8 mouse cellular contexts compared by ENCODE assay signal in genomic region chr19:57357811-57358210, GRCm38 (mm10). TPM values are rescaled to one million over a fixed set of nuclear protein-coding genes. Genes with fewer than 3 reads are reported as not detected.
A peak's percentile ranks its signal among the peaks of the same experiment; 100 is the strongest.
DNase-seq lines count a peak whose midpoint lies in the region; ATAC-seq and TF ChIP-seq lines count a peak whose summit lies in the region.

No protein-coding gene starts in this region.

- ATAC-seq in heart, embryonic 14.5 days (ENCODE audit: insufficient number of reproducible peaks, insufficient read depth, low FRiP score, low read depth): no peak
- ATAC-seq in midbrain, postnatal 0 days (ENCODE audit: low FRiP score): no peak
- ATAC-seq in midbrain, embryonic 11.5 days (ENCODE audit: low FRiP score): no peak
- no peak for ATAC-seq in stomach, postnatal 0 days (ENCODE audit: low FRiP score, low TSS enrichment)

- TF ChIP-seq EP300 in stomach, postnatal 0 days (optimal IDR thresholded peaks at IDR 0.05): no peak

- H3K9me3 ChIP-seq in heart, embryonic 14.5 days (ENCODE audit: control insufficient read depth, low read length): no peaks in the 10 kb centered on the region
- no peaks in the 10 kb centered on the region for H3K9me3 ChIP-seq in midbrain, postnatal 0 days (ENCODE audit: low read length)
- no peaks in the 10 kb centered on the region for H3K9me3 ChIP-seq in midbrain, embryonic 11.5 days (ENCODE audit: control insufficient read depth, low read length)
- no peaks in the 10 kb centered on the region for H3K9me3 ChIP-seq in stomach, postnatal 0 days (ENCODE audit: control insufficient read depth, low read length)

- peak overlapping the region; percentile 38 for H3K4me2 ChIP-seq in heart, embryonic 14.5 days (ENCODE audit: low read length)
- 0 out of 2 replicates have a peak overlapping the region, but pooled peaks have one; percentile 9 for H3K4me2 ChIP-seq in midbrain, postnatal 0 days (ENCODE audit: low read depth, low read length, poor library complexity, severe bottlenecking)
- H3K4me2 ChIP-seq in midbrain, embryonic 11.5 days: no peak overlapping the region
- H3K4me2 ChIP-seq in stomach, postnatal 0 days (replicated peaks; ENCODE audit: low read depth): peak overlapping the region; percentile 23

- TF ChIP-seq CTCF in midbrain, postnatal 0 days (IDR thresholded peaks at IDR 0.05): no peak
- no peak for TF ChIP-seq CTCF in stomach, postnatal 0 days (IDR thresholded peaks at IDR 0.05; ENCODE audit: low read depth)

- peak overlapping the region in 1 of 2 experiments; percentile 57; a peak in 2 of 4 replicates for H3K27ac ChIP-seq in heart, embryonic 14.5 days (replicated peaks in 1 of 2; ENCODE audit: control insufficient read depth in 1 of 2, insufficient read depth in 1 of 2, low read depth in 2 of 2, low read length in 2 of 2)
- H3K27ac ChIP-seq in midbrain, postnatal 0 days (ENCODE audit: low read depth, low read length): no peak overlapping the region
- H3K27ac ChIP-seq in midbrain, embryonic 11.5 days (ENCODE audit: low read depth, low read length): no peak overlapping the region
- H3K27ac ChIP-seq in stomach, postnatal 0 days (replicated peaks): peak overlapping the region; percentile 70

- no peaks in the 10 kb centered on the region for H3K27me3 ChIP-seq in heart, embryonic 14.5 days (ENCODE audit: control insufficient read depth, insufficient read depth, low read length)
- no peaks in the 10 kb centered on the region for H3K27me3 ChIP-seq in midbrain, postnatal 0 days (ENCODE audit: insufficient read depth, low read length)
- H3K27me3 ChIP-seq in midbrain, embryonic 11.5 days (ENCODE audit: control insufficient read depth, insufficient read depth, low read length): no peaks in the 10 kb centered on the region
- no peaks in the 10 kb centered on the region for H3K27me3 ChIP-seq in stomach, postnatal 0 days (ENCODE audit: control insufficient read depth, insufficient read depth, low read length)

- peaks cover 9 to 30% of the 10 kb centered on the region in 2 experiments for H3K4me1 ChIP-seq in heart, embryonic 14.5 days (ENCODE audit: control insufficient read depth in 2 of 2, insufficient read depth in 2 of 2, low read length in 2 of 2)
- peaks cover 5% of the 10 kb centered on the region for H3K4me1 ChIP-seq in midbrain, postnatal 0 days (ENCODE audit: insufficient read depth, low read length)
- H3K4me1 ChIP-seq in midbrain, embryonic 11.5 days (ENCODE audit: control insufficient read depth, insufficient read depth, low read length): peaks cover 9% of the 10 kb centered on the region
- peaks cover 6% of the 10 kb centered on the region for H3K4me1 ChIP-seq in stomach, postnatal 0 days (replicated peaks; ENCODE audit: control insufficient read depth, insufficient read depth)

- no peak overlapping the region; the same call in 1 of the 2 replicates for H3K9ac ChIP-seq in heart, embryonic 14.5 days (ENCODE audit: low read length)
- no peak overlapping the region for H3K9ac ChIP-seq in midbrain, postnatal 0 days (replicated peaks; ENCODE audit: low read length, poor library complexity, severe bottlenecking)
- H3K9ac ChIP-seq in midbrain, embryonic 11.5 days (ENCODE audit: low read length): no peak overlapping the region
- H3K9ac ChIP-seq in stomach, postnatal 0 days (ENCODE audit: low read length): no peak overlapping the region; the same call in 1 of the 2 replicates

- H3K4me3 ChIP-seq in heart, embryonic 14.5 days (ENCODE audit: control insufficient read depth in 1 of 2, insufficient read depth in 1 of 2, low read depth in 1 of 2, low read length in 2 of 2): no peak overlapping the region
- H3K4me3 ChIP-seq in midbrain, postnatal 0 days (ENCODE audit: low read depth, low read length): no peak overlapping the region
- no peak overlapping the region for H3K4me3 ChIP-seq in midbrain, embryonic 11.5 days (ENCODE audit: low read depth, low read length)
- H3K4me3 ChIP-seq in stomach, postnatal 0 days (ENCODE audit: low read depth, low read length): no peak overlapping the region

- WGBS in heart, embryonic 14.5 days: 81% methylated on average over 5 of the region's 5 CpGs
- WGBS in midbrain, postnatal 0 days: 83% methylated on average over 5 of the region's 5 CpGs
- 94% methylated on average over 5 of the region's 5 CpGs for WGBS in midbrain, embryonic 11.5 days
- 84% methylated on average over 5 of the region's 5 CpGs for WGBS in stomach, postnatal 0 days

- H3K36me3 ChIP-seq in heart, embryonic 14.5 days (ENCODE audit: control insufficient read depth, insufficient read depth, low read length): no peaks in the 10 kb centered on the region
- H3K36me3 ChIP-seq in midbrain, postnatal 0 days (ENCODE audit: insufficient read depth, low read length): no peaks in the 10 kb centered on the region
- H3K36me3 ChIP-seq in midbrain, embryonic 11.5 days (ENCODE audit: control insufficient read depth, insufficient read depth, low read length): no peaks in the 10 kb centered on the region
- H3K36me3 ChIP-seq in stomach, postnatal 0 days (ENCODE audit: control insufficient read depth, insufficient read depth, low read length): no peaks in the 10 kb centered on the region

- DNase-seq in heart, adult 9 months (ENCODE audit: low spot score in 2 of 2): no peak
- no peak for DNase-seq in midbrain, postnatal 0 days (ENCODE audit: low spot score)
- DNase-seq in midbrain, embryonic 11.5 days (ENCODE audit: low spot score, missing footprints): no peak
- peak; percentile 35 for DNase-seq in induced T-regulatory cell, adult 2 months (ENCODE audit: low read depth)
- no peak for DNase-seq in stomach, postnatal 0 days (ENCODE audit: low spot score)
- no peak for DNase-seq in ovary, postnatal 14 days (ENCODE audit: low spot score)
- DNase-seq in urinary bladder, postnatal 25 days (ENCODE audit: low spot score): no peak

RNA-seq across cellular contexts. Expression of gene Fam160b1, which starts 2.7 kb away (rescaled TPM):
- 13.4 and 15.1 TPM in 2 replicates for polyA plus RNA-seq in heart, embryonic 14.5 days (2014; fragmentation: Nextera tagmentation; extraction: Ambion mirVana)
- total RNA-seq in midbrain, postnatal 0 days (2014; rRNA removed): 19.9 and 22.4 TPM in 2 replicates
- 10.7 and 11.0 TPM in 2 replicates for polyA plus RNA-seq in midbrain, postnatal 0 days (2015; fragmentation: Nextera tagmentation; extraction: Ambion mirVana)
- 14.1 and 16.5 TPM in 2 replicates for polyA plus RNA-seq in midbrain, embryonic 11.5 days (2014; fragmentation: Nextera tagmentation; extraction: Ambion mirVana)
- 7.6 and 8.3 TPM in 2 replicates for polyA plus RNA-seq in stomach, postnatal 0 days (2015; fragmentation: Nextera tagmentation; extraction: Ambion mirVana)

RNA-seq across cellular contexts. Expression of gene Ablim1, which starts 43.1 kb away (rescaled TPM):
- polyA plus RNA-seq in heart, embryonic 14.5 days (2014; fragmentation: Nextera tagmentation; extraction: Ambion mirVana): 46.9 and 53.8 TPM in 2 replicates
- total RNA-seq in midbrain, postnatal 0 days (2014; rRNA removed): 81.2 and 104 TPM in 2 replicates
- polyA plus RNA-seq in midbrain, postnatal 0 days (2015; fragmentation: Nextera tagmentation; extraction: Ambion mirVana): 50.7 and 53.2 TPM in 2 replicates
- polyA plus RNA-seq in midbrain, embryonic 11.5 days (2014; fragmentation: Nextera tagmentation; extraction: Ambion mirVana): 18.3 and 21.7 TPM in 2 replicates
- polyA plus RNA-seq in stomach, postnatal 0 days (2015; fragmentation: Nextera tagmentation; extraction: Ambion mirVana): 61.8 and 62.0 TPM in 2 replicates
